Mouse (Mus musculus) ES-E14 (cell line): ENCODE results near the gene Dcn. TPM values are rescaled to one million over a fixed set of nuclear protein-coding genes. Genes with fewer than 3 reads are reported as not detected.

Source experiments
- DNase-seq: peaks from one replicate; pipeline ENCODE4 v3.0.0-alpha.2; 2013; ENCODE audit warnings: low read depth, low spot score
- H3K27ac ChIP-seq: 2 replicates; pipeline ENCODE4 v1.5.1; 2012; ENCODE audit warnings: low read depth, mild to moderate bottlenecking, low read length, moderate library complexity, mixed read lengths; ENCODE audit not compliant: poor library complexity, insufficient read depth, severe bottlenecking
- H3K36me3 ChIP-seq: 2 replicates; pipeline ENCODE4 v1.6.1; 2012; ENCODE audit warnings: mild to moderate bottlenecking, low read length, moderate library complexity, mixed read lengths; ENCODE audit not compliant: control insufficient read depth, poor library complexity, insufficient read depth, severe bottlenecking
- H3K4me1 ChIP-seq, 2 experiments: fragments of 150-350 bp in 1 of 2; sonication (generic) in 1 of 2; 2 replicates each; pipeline ENCODE4 v1.6.1; 2012; ENCODE audit warnings: low read length in 2 of 2, mild to moderate bottlenecking in 1 of 2, mixed read lengths in 1 of 2; ENCODE audit not compliant: control insufficient read depth in 2 of 2, insufficient read depth in 2 of 2, poor library complexity in 1 of 2
- H3K4me3 ChIP-seq, 2 experiments: fragments of 150-350 bp in 1 of 2; sonication (generic) in 1 of 2; 2 replicates each; pipeline ENCODE4 v1.5.1; 2012; ENCODE audit warnings: low read length in 2 of 2, low read depth in 1 of 2, mild to moderate bottlenecking in 1 of 2, mixed read lengths in 1 of 2; ENCODE audit not compliant: insufficient read depth in 1 of 2, poor library complexity in 1 of 2, severe bottlenecking in 1 of 2
- H3K9ac ChIP-seq: 2 replicates; pipeline ENCODE4 v1.6.1; 2012; ENCODE audit warnings: low read depth, mild to moderate bottlenecking, low read length, mixed read lengths; ENCODE audit not compliant: poor library complexity, insufficient read depth, severe bottlenecking
- H3K9me3 ChIP-seq: fragments of 150-350 bp; sonication (generic); 2 replicates; pipeline ENCODE4 v1.6.1; 2012; ENCODE audit warnings: low read depth, mild to moderate bottlenecking, low read length; ENCODE audit not compliant: control insufficient read depth, insufficient read depth
- CHD2 ChIP-seq: IDR thresholded peaks from 2 replicates; pipeline ENCODE4 v1.6.1; 2014; ENCODE audit warnings: mild to moderate bottlenecking, low read depth, low read length, inconsistent platforms
- HCFC1 ChIP-seq: IDR thresholded peaks from 2 replicates; pipeline ENCODE4 v1.6.1; 2012; ENCODE audit warnings: low read length, inconsistent platforms, borderline replicate concordance; ENCODE audit not compliant: insufficient read depth
- MAFK ChIP-seq: IDR thresholded peaks from 2 replicates; pipeline ENCODE4 v1.6.1; 2014; ENCODE audit warnings: mild to moderate bottlenecking, low read depth, low read length, inconsistent platforms; ENCODE audit not compliant: insufficient read depth
- ZC3H11A ChIP-seq: IDR thresholded peaks from 2 replicates; pipeline ENCODE4 v1.6.1; 2012; ENCODE audit warnings: low read depth, mild to moderate bottlenecking, inconsistent platforms, low read length, borderline replicate concordance
- ZNF384 ChIP-seq: IDR thresholded peaks from 2 replicates; pipeline ENCODE4 v1.6.1; 2012; ENCODE audit warnings: low read depth, low read length, inconsistent platforms
- in situ Hi-C, 2 experiments: fragments of 600-800 bp; cut with MboI; formaldehyde crosslinking; loops; one replicate each; pipeline ENCODE4 v1.15.1; 2025; ENCODE audit warnings: low sequenced_read_pairs in 2 of 2, inconsistent platforms in 1 of 2; ENCODE audit not compliant: unreplicated experiment in 2 of 2
- total RNA-seq: library from RNA; depleted of rRNA; stranded (reverse); fragments of 300-350 nt; gene quantifications from 2 replicates; pipeline ENCODE4 v1.2.3, GENCODE M21; 2012

Gene Dcn
- total RNA-seq, 1 experiment: 0.89 TPM

- H3K4me1 ChIP-seq: no peaks in the 10 kb centered on the region
- H3K9ac ChIP-seq: no peak overlapping the region
- no peaks in the 10 kb centered on the region for H3K9me3 ChIP-seq
- in situ Hi-C loops: no loop called here
- TF ChIP-seq MAFK: no peak
- no peak for TF ChIP-seq ZC3H11A
- no peak for TF ChIP-seq HCFC1
- TF ChIP-seq ZNF384: no peak
- no peak for TF ChIP-seq CHD2
- H3K4me3 ChIP-seq: no peak overlapping the region
- DNase-seq: no peak
- H3K27ac ChIP-seq: no peak overlapping the region
- no peaks in the 10 kb centered on the region for H3K36me3 ChIP-seq
These were observed 56.3 kb downstream of the Dcn start for GRCm38 (mm10) chr10:97535697-97536096.

- in situ Hi-C loops: no loop called here
- Histone ChIP-seq H3K9me3 (no peaks in the 10 kb centered on the region), H3K4me3 (no peak overlapping the region), H3K4me1 (no peaks in the 10 kb centered on the region), H3K9ac (no peak overlapping the region), H3K36me3 (no peaks in the 10 kb centered on the region), H3K27ac (no peak overlapping the region)
- TF ChIP-seq HCFC1: no peak
- no peak for TF ChIP-seq CHD2
- no peak for TF ChIP-seq MAFK
- TF ChIP-seq ZC3H11A: no peak
- TF ChIP-seq ZNF384: no peak
- no peak for DNase-seq
These were observed 57.5 kb downstream of the Dcn start for GRCm38 (mm10) chr10:97536921-97537320.

GRCm38 (mm10) chr10:97538202-97538601 is 58.8 kb downstream of the Dcn start:
- TF ChIP-seq ZNF384 (no peak), CHD2 (no peak), ZC3H11A (no peak), MAFK (no peak), HCFC1 (no peak)
- DNase-seq: no peak
- H3K27ac ChIP-seq: no peak overlapping the region
- no peak overlapping the region for H3K9ac ChIP-seq
- in situ Hi-C loops: no loop called here
- H3K4me3 ChIP-seq: no peak overlapping the region
- H3K4me1 ChIP-seq: no peaks in the 10 kb centered on the region
- H3K9me3 ChIP-seq: no peaks in the 10 kb centered on the region
- no peaks in the 10 kb centered on the region for H3K36me3 ChIP-seq

GRCm38 (mm10) chr10:97547740-97548139 is 68.3 kb downstream of the Dcn start:
- Histone ChIP-seq H3K4me3 (no peak overlapping the region), H3K9me3 (no peaks in the 10 kb centered on the region), H3K9ac (no peak overlapping the region), H3K27ac (no peak overlapping the region), H3K4me1 (no peaks in the 10 kb centered on the region), H3K36me3 (no peaks in the 10 kb centered on the region)
- no peak for DNase-seq
- in situ Hi-C loops: no loop called here
- TF ChIP-seq HCFC1 (no peak), CHD2 (no peak), ZC3H11A (no peak), MAFK (no peak), ZNF384 (no peak)
